Mouse (Mus musculus): Measurements from ENCODE around the gene Camk1d. TPM values are rescaled to one million over a fixed set of nuclear protein-coding genes. Genes with fewer than 3 reads are reported as not detected.

Gene Camk1d
- polyA plus RNA-seq, 1 experiment: 13.2 TPM

DNA sequence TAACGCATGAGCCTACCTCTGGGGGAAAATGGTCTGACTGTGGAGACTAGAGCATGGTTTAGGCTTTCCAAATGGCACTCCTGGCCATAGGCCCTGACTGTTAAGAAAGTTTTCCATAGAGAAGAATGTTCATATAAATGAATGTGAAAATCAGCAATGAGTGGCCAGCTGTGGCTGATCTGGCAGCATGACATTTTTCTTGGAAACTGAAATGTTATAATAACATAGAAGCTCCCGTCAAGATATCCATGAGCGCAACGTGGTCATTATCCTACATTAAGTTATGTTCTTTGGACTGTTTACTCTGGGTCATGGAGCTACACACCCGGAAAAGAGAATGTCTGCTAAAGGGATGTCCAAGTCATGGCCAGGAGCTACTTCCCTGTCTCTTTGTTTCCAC lies 397.6 kb downstream of the Camk1d start:
- 94% methylated on average over 5 of the region's 5 CpGs for WGBS

DNA sequence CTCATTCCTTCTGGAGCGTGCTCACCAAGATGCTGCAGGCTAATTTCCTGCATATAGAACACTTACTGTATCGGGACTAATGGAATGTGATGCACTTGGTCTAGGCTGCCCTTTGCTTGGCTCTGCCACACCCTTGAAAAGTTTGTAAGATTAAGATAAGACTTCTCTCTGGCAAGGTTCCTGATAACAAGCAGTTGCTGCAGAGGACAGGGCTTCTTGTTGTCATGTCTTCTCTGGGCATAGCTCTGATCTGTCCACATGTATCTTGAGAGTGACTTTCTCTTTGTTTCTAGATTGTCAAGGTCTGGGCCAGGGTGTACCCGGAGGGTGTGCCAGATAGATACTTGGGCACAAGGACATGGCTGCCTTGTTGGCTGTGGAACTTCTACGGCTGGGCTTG lies 398.1 kb downstream of the Camk1d start:
- H3K36me3 ChIP-seq (ENCODE audit: control insufficient read depth, insufficient read depth, low read length): peaks cover 3% of the 10 kb centered on the region
- H3K27me3 ChIP-seq (ENCODE audit: control insufficient read depth, insufficient read depth, low read length): no peaks in the 10 kb centered on the region
- no peak for TF ChIP-seq POLR2A (IDR thresholded peaks at IDR 0.05; ENCODE audit: control insufficient read depth, extremely low read depth, insufficient read depth, low read length, poor library complexity)
- no peak for TF ChIP-seq CTCF (IDR thresholded peaks at IDR 0.05; ENCODE audit: borderline replicate concordance, control insufficient read depth, extremely low read depth, insufficient read depth, low read length, poor library complexity)
- H3K4me3 ChIP-seq (ENCODE audit: control insufficient read depth, insufficient read depth, low read length): no peak overlapping the region
- 95% methylated on average over 4 of the region's 4 CpGs for WGBS
- H3K4me1 ChIP-seq (replicated peaks; ENCODE audit: control insufficient read depth, insufficient read depth, low read length): no peaks in the 10 kb centered on the region
- no peak overlapping the region for H3K27ac ChIP-seq (ENCODE audit: control insufficient read depth, insufficient read depth, low read length)
- DNase-seq: no peak

More for the DNA sequence above, 397.6 kb downstream of the Camk1d start:
- Histone ChIP-seq H3K4me3 (ENCODE audit: control insufficient read depth, insufficient read depth, low read length) (no peak overlapping the region), H3K4me1 (replicated peaks; ENCODE audit: control insufficient read depth, insufficient read depth, low read length) (no peaks in the 10 kb centered on the region), H3K36me3 (ENCODE audit: control insufficient read depth, insufficient read depth, low read length) (peaks cover 3% of the 10 kb centered on the region), H3K27me3 (ENCODE audit: control insufficient read depth, insufficient read depth, low read length) (no peaks in the 10 kb centered on the region), H3K27ac (ENCODE audit: control insufficient read depth, insufficient read depth, low read length) (no peak overlapping the region)
- TF ChIP-seq CTCF (IDR thresholded peaks at IDR 0.05; ENCODE audit: borderline replicate concordance, control insufficient read depth, extremely low read depth, insufficient read depth, low read length, poor library complexity): no peak
- no peak for DNase-seq

DNA sequence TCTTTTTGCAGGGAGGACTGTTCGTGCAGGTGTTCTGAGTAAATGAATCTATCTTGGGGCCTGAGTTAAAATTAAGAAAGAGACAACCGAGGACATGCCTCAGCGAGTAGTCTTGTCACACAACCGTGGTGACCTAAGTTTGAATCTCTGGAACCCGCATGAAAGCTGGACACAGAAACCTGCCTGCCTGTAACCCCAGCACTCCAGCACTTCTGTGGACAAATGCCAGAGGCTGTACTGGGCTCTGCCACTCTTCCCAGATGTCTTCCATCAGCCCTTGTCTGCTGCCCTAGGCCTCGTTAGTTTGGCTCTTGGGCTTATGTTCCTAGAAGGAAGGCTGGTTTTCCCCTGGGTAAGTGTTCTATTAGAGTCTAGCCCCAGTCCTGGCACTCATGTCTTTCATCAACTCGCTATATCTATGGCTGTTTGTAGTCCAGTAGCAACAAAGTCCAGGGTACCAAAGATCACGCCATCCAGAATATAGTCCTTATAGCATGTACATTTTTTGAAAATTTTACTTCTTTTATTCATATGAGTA lies 399.0 kb downstream of the Camk1d start:
- no peaks in the 10 kb centered on the region for H3K4me1 ChIP-seq (replicated peaks; ENCODE audit: control insufficient read depth, insufficient read depth, low read length)
- TF ChIP-seq CTCF (IDR thresholded peaks at IDR 0.05; ENCODE audit: borderline replicate concordance, control insufficient read depth, extremely low read depth, insufficient read depth, low read length, poor library complexity) (no peak), POLR2A (IDR thresholded peaks at IDR 0.05; ENCODE audit: control insufficient read depth, extremely low read depth, insufficient read depth, low read length, poor library complexity) (no peak)
- DNase-seq: no peak
- peaks cover 10% of the 10 kb centered on the region for H3K36me3 ChIP-seq (ENCODE audit: control insufficient read depth, insufficient read depth, low read length)
- 85% methylated on average over 8 of the region's 8 CpGs for WGBS
- H3K27me3 ChIP-seq (ENCODE audit: control insufficient read depth, insufficient read depth, low read length): no peaks in the 10 kb centered on the region
- no peak overlapping the region for H3K4me3 ChIP-seq (ENCODE audit: control insufficient read depth, insufficient read depth, low read length)
- H3K27ac ChIP-seq (ENCODE audit: control insufficient read depth, insufficient read depth, low read length): no peak overlapping the region

DNA sequence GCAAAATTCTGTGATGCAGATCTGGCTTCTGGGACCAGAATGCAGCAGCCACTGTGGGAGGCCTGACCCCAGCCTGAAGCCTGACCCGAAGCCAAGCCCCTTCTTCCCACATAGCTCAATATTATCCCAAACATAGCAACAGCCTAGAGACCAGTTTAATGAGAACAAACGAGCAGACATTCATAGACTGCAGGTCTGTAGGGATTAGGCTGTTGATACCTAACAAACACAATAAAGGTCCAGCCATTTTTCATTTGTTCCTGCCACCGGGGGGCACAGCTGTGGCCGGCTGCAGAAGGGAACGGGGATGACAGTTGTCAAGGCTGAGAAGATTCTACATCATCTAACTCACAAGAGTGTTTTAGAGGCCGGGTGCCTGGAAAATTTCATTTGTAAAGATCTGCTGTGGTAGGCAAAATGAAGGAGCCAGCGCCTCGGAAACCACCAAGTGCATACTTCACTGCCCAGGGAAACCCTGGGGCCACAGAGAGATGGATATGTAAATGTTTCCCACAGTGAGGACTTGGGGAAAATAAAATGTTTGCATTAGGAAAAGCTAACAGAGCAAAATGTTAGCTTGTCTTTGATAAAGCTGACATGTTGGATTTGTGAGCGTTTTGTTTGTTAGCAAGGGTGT lies 399.7 kb downstream of the Camk1d start:
- DNase-seq: no peak
- TF ChIP-seq POLR2A (IDR thresholded peaks at IDR 0.05; ENCODE audit: control insufficient read depth, extremely low read depth, insufficient read depth, low read length, poor library complexity) (no peak), CTCF (IDR thresholded peaks at IDR 0.05; ENCODE audit: borderline replicate concordance, control insufficient read depth, extremely low read depth, insufficient read depth, low read length, poor library complexity) (no peak)
- no peak overlapping the region for H3K4me3 ChIP-seq (ENCODE audit: control insufficient read depth, insufficient read depth, low read length)
- no peaks in the 10 kb centered on the region for H3K4me1 ChIP-seq (replicated peaks; ENCODE audit: control insufficient read depth, insufficient read depth, low read length)
- 93% methylated on average over 9 of the region's 9 CpGs for WGBS
- H3K27ac ChIP-seq (ENCODE audit: control insufficient read depth, insufficient read depth, low read length): no peak overlapping the region
- peaks cover 17% of the 10 kb centered on the region for H3K36me3 ChIP-seq (ENCODE audit: control insufficient read depth, insufficient read depth, low read length)
- H3K27me3 ChIP-seq (ENCODE audit: control insufficient read depth, insufficient read depth, low read length): no peaks in the 10 kb centered on the region

DNA sequence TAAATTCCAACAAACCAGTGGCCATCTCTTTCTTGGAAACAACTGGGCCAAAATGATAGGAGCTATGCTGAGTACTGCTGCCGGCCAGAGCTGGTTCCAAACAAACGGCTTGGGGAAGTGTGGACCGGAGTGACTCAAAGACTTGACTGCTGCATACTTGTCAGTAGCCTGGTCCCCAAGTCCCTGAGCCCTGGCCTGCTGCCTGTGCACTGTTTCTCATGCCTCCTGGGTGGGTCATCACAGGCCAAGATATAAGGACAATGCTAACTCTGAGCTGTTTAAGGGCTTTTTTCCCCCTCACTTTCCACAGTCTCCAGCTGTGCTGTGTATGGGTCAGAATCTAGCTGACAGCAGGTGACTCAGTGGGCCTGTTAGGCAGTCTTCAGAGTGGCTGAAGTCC lies 409.2 kb downstream of the Camk1d start:
- H3K4me1 ChIP-seq (replicated peaks; ENCODE audit: control insufficient read depth, insufficient read depth, low read length): no peaks in the 10 kb centered on the region
- H3K27me3 ChIP-seq (ENCODE audit: control insufficient read depth, insufficient read depth, low read length): no peaks in the 10 kb centered on the region
- no peak for TF ChIP-seq POLR2A (IDR thresholded peaks at IDR 0.05; ENCODE audit: control insufficient read depth, extremely low read depth, insufficient read depth, low read length, poor library complexity)
- TF ChIP-seq CTCF (IDR thresholded peaks at IDR 0.05; ENCODE audit: borderline replicate concordance, control insufficient read depth, extremely low read depth, insufficient read depth, low read length, poor library complexity): no peak
- H3K27ac ChIP-seq (ENCODE audit: control insufficient read depth, insufficient read depth, low read length): no peak overlapping the region
- no peak for DNase-seq
- H3K4me3 ChIP-seq (ENCODE audit: control insufficient read depth, insufficient read depth, low read length): no peak overlapping the region
- WGBS: 95% methylated on average over 3 of the region's 3 CpGs
- peaks cover 29% of the 10 kb centered on the region for H3K36me3 ChIP-seq (ENCODE audit: control insufficient read depth, insufficient read depth, low read length)

DNA sequence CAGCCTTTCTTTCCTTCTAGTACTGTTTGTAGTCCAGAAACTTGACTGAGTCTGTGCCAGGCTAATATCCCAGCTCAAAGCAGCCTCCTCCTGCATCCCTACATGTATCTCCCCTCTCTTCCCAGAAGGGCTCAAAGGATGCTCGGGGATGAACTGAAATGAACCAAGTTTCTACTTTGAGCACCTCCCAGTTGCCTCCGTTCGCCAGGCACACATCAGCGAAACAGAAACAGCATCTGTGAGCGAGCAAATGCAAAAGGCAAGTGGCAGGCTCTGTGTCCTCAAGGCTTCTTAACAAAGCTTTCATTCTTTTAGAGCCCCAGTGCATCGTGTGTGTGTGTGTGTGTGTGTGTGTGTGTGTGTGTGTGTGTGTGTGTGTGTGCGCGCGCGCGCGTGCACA lies 409.9 kb downstream of the Camk1d start:
- H3K27ac ChIP-seq (ENCODE audit: control insufficient read depth, insufficient read depth, low read length): no peak overlapping the region
- H3K27me3 ChIP-seq (ENCODE audit: control insufficient read depth, insufficient read depth, low read length): no peaks in the 10 kb centered on the region
- no peak overlapping the region for H3K4me3 ChIP-seq (ENCODE audit: control insufficient read depth, insufficient read depth, low read length)
- TF ChIP-seq CTCF (IDR thresholded peaks at IDR 0.05; ENCODE audit: borderline replicate concordance, control insufficient read depth, extremely low read depth, insufficient read depth, low read length, poor library complexity): no peak
- no peak for TF ChIP-seq POLR2A (IDR thresholded peaks at IDR 0.05; ENCODE audit: control insufficient read depth, extremely low read depth, insufficient read depth, low read length, poor library complexity)
- H3K4me1 ChIP-seq (replicated peaks; ENCODE audit: control insufficient read depth, insufficient read depth, low read length): no peaks in the 10 kb centered on the region
- peaks cover 23% of the 10 kb centered on the region for H3K36me3 ChIP-seq (ENCODE audit: control insufficient read depth, insufficient read depth, low read length)
- WGBS: 96% methylated on average over 12 of the region's 12 CpGs
- no peak for DNase-seq

DNA sequence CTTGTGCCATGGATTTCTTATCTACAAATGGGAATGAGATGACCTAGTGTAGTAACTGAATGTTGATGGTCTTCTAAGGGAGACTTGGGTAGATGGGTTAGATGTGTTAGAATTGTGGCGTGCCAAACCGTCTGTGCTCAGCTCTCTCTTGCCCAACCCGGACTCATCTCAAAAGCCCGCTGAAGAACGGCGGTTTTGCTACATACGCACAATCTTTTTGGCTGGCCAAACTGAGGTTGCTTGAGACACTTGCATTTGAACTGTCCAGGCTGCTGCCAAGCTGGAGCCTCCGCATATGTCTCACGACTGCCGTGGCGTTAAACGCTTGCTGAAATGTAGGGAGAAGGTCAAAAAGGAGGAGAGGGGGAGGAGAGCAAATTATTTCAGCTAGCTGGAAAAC lies 413.0 kb downstream of the Camk1d start:
- WGBS: 95% methylated on average over 12 of the region's 12 CpGs
- DNase-seq: no peak

More for the DNA sequence above, 413.0 kb downstream of the Camk1d start:
- Histone ChIP-seq H3K27me3 (ENCODE audit: control insufficient read depth, insufficient read depth, low read length) (no peaks in the 10 kb centered on the region), H3K4me1 (replicated peaks; ENCODE audit: control insufficient read depth, insufficient read depth, low read length) (no peaks in the 10 kb centered on the region), H3K27ac (ENCODE audit: control insufficient read depth, insufficient read depth, low read length) (no peak overlapping the region), H3K36me3 (ENCODE audit: control insufficient read depth, insufficient read depth, low read length) (peaks cover 22% of the 10 kb centered on the region), H3K4me3 (ENCODE audit: control insufficient read depth, insufficient read depth, low read length) (no peak overlapping the region)
- TF ChIP-seq CTCF (IDR thresholded peaks at IDR 0.05; ENCODE audit: borderline replicate concordance, control insufficient read depth, extremely low read depth, insufficient read depth, low read length, poor library complexity): no peak
- TF ChIP-seq POLR2A (IDR thresholded peaks at IDR 0.05; ENCODE audit: control insufficient read depth, extremely low read depth, insufficient read depth, low read length, poor library complexity): no peak
